Mouse (Mus musculus): Measurements from ENCODE around the gene Foxn1. TPM values are rescaled to one million over a fixed set of nuclear protein-coding genes. Genes with fewer than 3 reads are reported as not detected.

The Foxn1 gene
- not detected in 2 replicates for polyA plus RNA-seq (2014; fragmentation: Nextera tagmentation; extraction: Ambion mirVana)

GRCm38 (mm10) chr11:78386508-78387043 is at the start of gene Foxn1:
Gene Foxn1 (minus strand): TSS chr11:78386558.
- WGBS = 73% methylated on average over 14 of the region's 14 CpGs
- H3K4me3 ChIP-seq (ENCODE audit: low read depth, low read length) = no peak within 1 kb of the TSS
- H3K27ac ChIP-seq (ENCODE audit: low read depth, low read length) = no peak within 1 kb of the TSS
- H3K36me3 ChIP-seq (ENCODE audit: control insufficient read depth, insufficient read depth, low read length) = no peaks in the 10 kb centered on the region
- H3K9ac ChIP-seq (ENCODE audit: low read length) = no peak within 1 kb of the TSS
- no peak for ATAC-seq (ENCODE audit: low FRiP score)
- no peak for DNase-seq (ENCODE audit: low spot score, missing footprints)
- no peaks in the 10 kb centered on the region for H3K4me1 ChIP-seq (ENCODE audit: control insufficient read depth, insufficient read depth, low read length)
- no peaks in the 10 kb centered on the region for H3K27me3 ChIP-seq (ENCODE audit: control insufficient read depth, insufficient read depth, low read length)
- no peaks in the 10 kb centered on the region for H3K9me3 ChIP-seq (ENCODE audit: control insufficient read depth, low read length)
- no peak within 1 kb of the TSS for H3K4me2 ChIP-seq

GRCm38 (mm10) chr11:78435776-78436349 is 49.5 kb upstream of the Foxn1 start:
- WGBS = 6% methylated on average over 19 of the region's 19 CpGs
- Histone ChIP-seq H3K27me3 (ENCODE audit: control insufficient read depth, insufficient read depth, low read length) (no peaks in the 10 kb centered on the region), H3K36me3 (ENCODE audit: control insufficient read depth, insufficient read depth, low read length) (no peaks in the 10 kb centered on the region), H3K27ac (ENCODE audit: low read depth, low read length) (no peak overlapping the region), H3K4me2 (peak overlapping the region; percentile 15), H3K9me3 (ENCODE audit: control insufficient read depth, low read length) (no peaks in the 10 kb centered on the region), H3K9ac (ENCODE audit: low read length) (0 out of 2 replicates have a peak overlapping the region, but pooled peaks have one; percentile 20), H3K4me3 (ENCODE audit: low read depth, low read length) (no peak overlapping the region), H3K4me1 (ENCODE audit: control insufficient read depth, insufficient read depth, low read length) (peaks cover 4% of the 10 kb centered on the region)
- DNase-seq (ENCODE audit: low spot score, missing footprints) = peak; percentile 94
- ATAC-seq (ENCODE audit: low FRiP score) = no peak

- no peak overlapping the region for H3K4me3 ChIP-seq (ENCODE audit: low read depth, low read length)
- DNase-seq (ENCODE audit: low spot score, missing footprints) (no peak), ATAC-seq (ENCODE audit: low FRiP score) (no peak)
- no peak overlapping the region for H3K9ac ChIP-seq (ENCODE audit: low read length)
- peaks cover 4% of the 10 kb centered on the region for H3K4me1 ChIP-seq (ENCODE audit: control insufficient read depth, insufficient read depth, low read length)
- no peaks in the 10 kb centered on the region for H3K27me3 ChIP-seq (ENCODE audit: control insufficient read depth, insufficient read depth, low read length)
- WGBS = 79% methylated on average over 4 of the region's 4 CpGs
- H3K9me3 ChIP-seq (ENCODE audit: control insufficient read depth, low read length) = no peaks in the 10 kb centered on the region
- H3K4me2 ChIP-seq = no peak overlapping the region
- no peak overlapping the region for H3K27ac ChIP-seq (ENCODE audit: low read depth, low read length)
- no peaks in the 10 kb centered on the region for H3K36me3 ChIP-seq (ENCODE audit: control insufficient read depth, insufficient read depth, low read length)
Observed at GRCm38 (mm10) chr11:78434052-78434451, 47.7 kb upstream of the Foxn1 start.

GRCm38 (mm10) chr11:78431176-78431575 is 44.8 kb upstream of the Foxn1 start:
- Histone ChIP-seq H3K27ac (ENCODE audit: low read depth, low read length) (no peak overlapping the region), H3K4me3 (ENCODE audit: low read depth, low read length) (no peak overlapping the region), H3K4me1 (ENCODE audit: control insufficient read depth, insufficient read depth, low read length) (peaks cover 4% of the 10 kb centered on the region), H3K4me2 (no peak overlapping the region), H3K27me3 (ENCODE audit: control insufficient read depth, insufficient read depth, low read length) (no peaks in the 10 kb centered on the region), H3K9me3 (ENCODE audit: control insufficient read depth, low read length) (no peaks in the 10 kb centered on the region), H3K36me3 (ENCODE audit: control insufficient read depth, insufficient read depth, low read length) (no peaks in the 10 kb centered on the region), H3K9ac (ENCODE audit: low read length) (no peak overlapping the region)
- WGBS = 91% methylated on average over 10 of the region's 10 CpGs
- no peak for DNase-seq (ENCODE audit: low spot score, missing footprints)
- ATAC-seq (ENCODE audit: low FRiP score) = no peak

GRCm38 (mm10) chr11:78430195-78430878 is 44.0 kb upstream of the Foxn1 start:
- H3K27me3 ChIP-seq (ENCODE audit: control insufficient read depth, insufficient read depth, low read length) = no peaks in the 10 kb centered on the region
- ATAC-seq (ENCODE audit: low FRiP score) (no peak), DNase-seq (ENCODE audit: low spot score, missing footprints) (no peak)
- H3K9ac ChIP-seq (ENCODE audit: low read length) = no peak overlapping the region
- H3K36me3 ChIP-seq (ENCODE audit: control insufficient read depth, insufficient read depth, low read length) = no peaks in the 10 kb centered on the region
- no peaks in the 10 kb centered on the region for H3K4me1 ChIP-seq (ENCODE audit: control insufficient read depth, insufficient read depth, low read length)
- H3K27ac ChIP-seq (ENCODE audit: low read depth, low read length) = no peak overlapping the region
- H3K4me3 ChIP-seq (ENCODE audit: low read depth, low read length) = no peak overlapping the region
- no peak overlapping the region for H3K4me2 ChIP-seq
- 56% methylated on average over 11 of the region's 11 CpGs for WGBS
- H3K9me3 ChIP-seq (ENCODE audit: control insufficient read depth, low read length) = no peaks in the 10 kb centered on the region

- no peak for ATAC-seq (ENCODE audit: low FRiP score)
- Histone ChIP-seq H3K27ac (ENCODE audit: low read depth, low read length) (no peak overlapping the region), H3K9me3 (ENCODE audit: control insufficient read depth, low read length) (no peaks in the 10 kb centered on the region), H3K27me3 (ENCODE audit: control insufficient read depth, insufficient read depth, low read length) (no peaks in the 10 kb centered on the region), H3K9ac (ENCODE audit: low read length) (no peak overlapping the region), H3K36me3 (ENCODE audit: control insufficient read depth, insufficient read depth, low read length) (no peaks in the 10 kb centered on the region), H3K4me1 (ENCODE audit: control insufficient read depth, insufficient read depth, low read length) (no peaks in the 10 kb centered on the region), H3K4me2 (no peak overlapping the region), H3K4me3 (ENCODE audit: low read depth, low read length) (no peak overlapping the region)
- DNase-seq (ENCODE audit: low spot score, missing footprints) = no peak
- WGBS = 72% methylated on average over 5 of the region's 5 CpGs
Observed at GRCm38 (mm10) chr11:78428309-78428708, 42.0 kb upstream of the Foxn1 start.

- Histone ChIP-seq H3K4me3 (ENCODE audit: low read depth, low read length) (no peak overlapping the region), H3K9ac (ENCODE audit: low read length) (no peak overlapping the region), H3K4me1 (ENCODE audit: control insufficient read depth, insufficient read depth, low read length) (no peaks in the 10 kb centered on the region), H3K36me3 (ENCODE audit: control insufficient read depth, insufficient read depth, low read length) (no peaks in the 10 kb centered on the region), H3K27me3 (ENCODE audit: control insufficient read depth, insufficient read depth, low read length) (no peaks in the 10 kb centered on the region), H3K27ac (ENCODE audit: low read depth, low read length) (no peak overlapping the region), H3K4me2 (no peak overlapping the region), H3K9me3 (ENCODE audit: control insufficient read depth, low read length) (no peaks in the 10 kb centered on the region)
- ATAC-seq (ENCODE audit: low FRiP score) (no peak), DNase-seq (ENCODE audit: low spot score, missing footprints) (no peak)
- WGBS = 95% methylated on average over 6 of the region's 6 CpGs
Observed at GRCm38 (mm10) chr11:78427655-78428054, 41.3 kb upstream of the Foxn1 start.

- Histone ChIP-seq H3K4me1 (ENCODE audit: control insufficient read depth, insufficient read depth, low read length) (no peaks in the 10 kb centered on the region), H3K36me3 (ENCODE audit: control insufficient read depth, insufficient read depth, low read length) (no peaks in the 10 kb centered on the region), H3K4me3 (ENCODE audit: low read depth, low read length) (no peak overlapping the region), H3K27me3 (ENCODE audit: control insufficient read depth, insufficient read depth, low read length) (no peaks in the 10 kb centered on the region), H3K9ac (ENCODE audit: low read length) (no peak overlapping the region), H3K27ac (ENCODE audit: low read depth, low read length) (no peak overlapping the region), H3K9me3 (ENCODE audit: control insufficient read depth, low read length) (no peaks in the 10 kb centered on the region), H3K4me2 (no peak overlapping the region)
- WGBS = 90% methylated on average over 1 of the region's 1 CpGs
- ATAC-seq (ENCODE audit: low FRiP score) (no peak), DNase-seq (ENCODE audit: low spot score, missing footprints) (no peak)
Observed at GRCm38 (mm10) chr11:78425572-78425971, 39.2 kb upstream of the Foxn1 start.

- ATAC-seq (ENCODE audit: low FRiP score) (no peak), DNase-seq (ENCODE audit: low spot score, missing footprints) (no peak)
- no peaks in the 10 kb centered on the region for H3K9me3 ChIP-seq (ENCODE audit: control insufficient read depth, low read length)
- H3K9ac ChIP-seq (ENCODE audit: low read length) = no peak overlapping the region
- H3K36me3 ChIP-seq (ENCODE audit: control insufficient read depth, insufficient read depth, low read length) = no peaks in the 10 kb centered on the region
- 75% methylated on average over 2 of the region's 2 CpGs for WGBS
- no peaks in the 10 kb centered on the region for H3K27me3 ChIP-seq (ENCODE audit: control insufficient read depth, insufficient read depth, low read length)
- no peak overlapping the region for H3K4me2 ChIP-seq
- no peaks in the 10 kb centered on the region for H3K4me1 ChIP-seq (ENCODE audit: control insufficient read depth, insufficient read depth, low read length)
- no peak overlapping the region for H3K27ac ChIP-seq (ENCODE audit: low read depth, low read length)
- no peak overlapping the region for H3K4me3 ChIP-seq (ENCODE audit: low read depth, low read length)
Observed at GRCm38 (mm10) chr11:78424352-78424751, 38.0 kb upstream of the Foxn1 start.
